Mouse (Mus musculus) urinary bladder, postnatal 4 days (tissue): ENCODE measurements around the gene Rpl36.
"Not testable (repeated sequence)": the region's sequence is repeated elsewhere in the genome, so short reads cannot be mapped to it uniquely, and the experiment has no call there.

Source experiments
- DNase-seq, 2 experiments: peaks; one replicate each; pipeline ENCODE4 v3.0.0; 2021 to 2022; ENCODE audit warnings: low spot score in 2 of 2

The Rpl36 gene

GRCm38 (mm10) chr17:56608699-56609098 is 4.5 kb upstream of the Rpl36 start:
- no peak for DNase-seq

GRCm38 (mm10) chr17:56609452-56610171 is 3.6 kb upstream of the Rpl36 start, which contains the start of gene 2410015M20Rik:
TSS of gene 2410015M20Rik (minus strand) at chr17:56609771.
- peak; percentile 90 to 94 for DNase-seq

- DNase-seq: no peak
These were observed 1.9 kb upstream of the Rpl36 start for GRCm38 (mm10) chr17:56611323-56611722.

- no peak for DNase-seq
These were observed 1.2 kb upstream of the Rpl36 start for GRCm38 (mm10) chr17:56611861-56612564.

- DNase-seq: not testable (repeated sequence)
These were observed 664 bp upstream of the Rpl36 start for GRCm38 (mm10) chr17:56612565-56612939.

GRCm38 (mm10) chr17:56613893-56614292 is 677 bp downstream of the Rpl36 start:
- DNase-seq: peak in 1 of 2 experiments; percentile 42

- DNase-seq: no peak
These were observed 1.3 kb downstream of the Rpl36 start for GRCm38 (mm10) chr17:56614391-56615135.

- DNase-seq: no peak
These were observed 2.0 kb downstream of the Rpl36 start for GRCm38 (mm10) chr17:56615136-56615784.

- no peak for DNase-seq
These were observed 2.6 kb downstream of the Rpl36 start for GRCm38 (mm10) chr17:56615792-56616191.

- no peak for DNase-seq
These were observed 3.5 kb downstream of the Rpl36 start for GRCm38 (mm10) chr17:56616725-56617124.

- no peak for DNase-seq
These were observed 4.4 kb downstream of the Rpl36 start for GRCm38 (mm10) chr17:56617628-56618027.

GRCm38 (mm10) chr17:56625495-56625894 is 12.3 kb downstream of the Rpl36 start:
- no peak for DNase-seq

GRCm38 (mm10) chr17:56626260-56626659 is 13.0 kb downstream of the Rpl36 start:
- DNase-seq: no peak

- DNase-seq: peak; percentile 91 to 97
These were observed 13.7 kb downstream of the Rpl36 start, which contains the start of gene Lonp1 for GRCm38 (mm10) chr17:56626754-56627470. TSS of gene Lonp1 (minus strand) at chr17:56626887.

- no peak for DNase-seq
These were observed 14.5 kb downstream of the Rpl36 start, which contains the start of gene Catsperd for GRCm38 (mm10) chr17:56627530-56628277. TSS of gene Catsperd (plus strand) at chr17:56628143.

GRCm38 (mm10) chr17:56629800-56630781 is 16.9 kb downstream of the Rpl36 start:
- not testable (repeated sequence) for DNase-seq

- no peak for DNase-seq
These were observed 18.6 kb downstream of the Rpl36 start for GRCm38 (mm10) chr17:56631807-56632206.

- DNase-seq: no peak
These were observed 20.8 kb downstream of the Rpl36 start for GRCm38 (mm10) chr17:56634023-56634422.

- DNase-seq: no peak
These were observed 30.0 kb downstream of the Rpl36 start for GRCm38 (mm10) chr17:56643237-56643636.
